Mouse (Mus musculus) heart, adult 2 months (tissue): ENCODE measurements around the gene Wfdc17.

Experiments used
- CTCF ChIP-seq: fragments of 200-600 bp; IDR thresholded peaks from 2 replicates; pipeline ENCODE4 v1.8.1; 2022; ENCODE audit warnings: antibody characterized with exemption, mild to moderate bottlenecking, moderate library complexity
- EP300 ChIP-seq: fragments of 200-500 bp; IDR thresholded peaks from 2 replicates; pipeline ENCODE4 v1.6.1; 2011; ENCODE audit warnings: low read depth, low read length, control low read depth; ENCODE audit not compliant: insufficient read depth
- POLR2A ChIP-seq: fragments of 200-500 bp; IDR thresholded peaks from 2 replicates; pipeline ENCODE4 v1.6.1; 2011; ENCODE audit warnings: mild to moderate bottlenecking, low read depth, low read length, control low read depth; ENCODE audit not compliant: insufficient read depth

GRCm38 (mm10) chr11:83720766-83721165 lies 17.0 kb downstream of the Wfdc17 start:
- no peak for TF ChIP-seq CTCF
- TF ChIP-seq POLR2A = no peak
- TF ChIP-seq EP300 = no peak
